Mouse (Mus musculus) c-Kit-positive CD71-positive TER-119-positive erythroid progenitor cells, embryonic 14.5 days (primary cell): ENCODE data around the gene Mapk10.

Experiments
- DNase-seq: peaks from one replicate; pipeline ENCODE4 v3.0.0-alpha.2; 2013; ENCODE audit warnings: low spot score

Mapk10 gene

DNA sequence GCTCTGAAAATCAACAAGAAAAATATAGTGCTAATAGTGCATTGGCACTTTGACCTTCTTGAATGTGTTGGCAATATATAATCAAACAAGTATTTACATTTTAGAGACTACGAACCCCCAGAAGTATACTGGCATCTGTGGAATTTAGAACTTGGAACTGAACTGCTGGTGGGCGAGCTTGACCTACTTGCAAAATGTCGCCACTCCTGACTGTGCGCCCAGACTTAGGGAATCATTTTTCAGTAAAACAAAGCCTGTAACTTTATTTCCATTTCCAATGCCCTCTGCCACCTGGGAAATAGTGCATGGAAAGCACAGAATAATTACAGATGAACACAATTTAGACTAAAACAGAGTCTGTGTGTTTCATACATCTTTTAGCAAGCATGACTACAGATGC, 163.1 kb downstream of the Mapk10 start:
- no peak for DNase-seq

DNA sequence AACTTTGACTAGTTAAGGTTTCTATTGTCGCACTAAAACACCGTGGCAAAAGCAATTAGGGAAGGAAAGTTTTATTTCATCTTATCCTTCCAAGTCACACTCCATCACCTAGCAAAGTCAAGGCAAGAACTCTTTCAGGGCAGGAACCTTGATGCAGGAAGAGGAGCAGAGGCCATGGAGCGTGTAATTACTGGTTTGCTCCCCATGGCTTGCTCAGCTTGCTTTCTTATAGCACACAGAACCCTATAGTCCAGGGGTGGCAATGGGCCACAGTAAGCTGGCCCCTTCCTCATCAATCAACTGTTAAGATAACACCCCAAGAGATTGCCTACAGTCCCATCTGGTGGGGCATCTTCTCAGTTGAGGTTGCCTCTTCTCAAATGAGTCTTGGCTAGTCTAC, 173.4 kb downstream of the Mapk10 start:
- no peak for DNase-seq

DNA sequence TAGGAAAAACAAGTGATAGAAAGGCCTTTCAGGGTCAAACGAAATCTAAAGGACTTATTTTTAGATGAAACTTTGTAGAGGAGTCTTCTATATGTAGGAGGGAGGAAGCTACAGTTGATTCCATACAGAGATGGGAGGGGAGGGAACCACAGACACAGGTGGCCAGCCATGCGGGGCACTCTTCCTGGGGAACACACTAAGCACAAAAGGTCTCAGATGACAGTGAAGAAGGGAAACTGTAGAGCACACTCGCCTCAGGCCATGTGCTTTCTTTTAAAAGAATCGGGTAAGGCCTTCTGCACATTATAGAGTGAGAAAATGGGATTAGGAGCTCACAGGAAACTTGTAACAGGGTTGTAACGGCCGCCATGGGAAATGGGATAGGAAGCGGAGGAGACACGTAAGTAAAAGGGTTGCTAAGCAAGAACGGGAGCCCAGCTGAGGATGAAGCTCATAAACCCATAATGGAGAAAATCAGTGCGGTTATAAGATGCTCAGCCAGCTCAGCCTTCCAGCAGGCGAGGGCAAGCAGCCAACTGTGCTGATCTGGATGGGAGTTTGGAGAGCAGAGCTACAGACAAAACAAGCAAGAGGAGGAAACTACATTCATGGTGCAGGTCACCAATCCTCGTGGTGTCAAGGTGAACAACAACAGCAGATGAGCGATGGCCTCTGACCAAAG, 182.1 kb downstream of the Mapk10 start:
- no peak for DNase-seq

DNA sequence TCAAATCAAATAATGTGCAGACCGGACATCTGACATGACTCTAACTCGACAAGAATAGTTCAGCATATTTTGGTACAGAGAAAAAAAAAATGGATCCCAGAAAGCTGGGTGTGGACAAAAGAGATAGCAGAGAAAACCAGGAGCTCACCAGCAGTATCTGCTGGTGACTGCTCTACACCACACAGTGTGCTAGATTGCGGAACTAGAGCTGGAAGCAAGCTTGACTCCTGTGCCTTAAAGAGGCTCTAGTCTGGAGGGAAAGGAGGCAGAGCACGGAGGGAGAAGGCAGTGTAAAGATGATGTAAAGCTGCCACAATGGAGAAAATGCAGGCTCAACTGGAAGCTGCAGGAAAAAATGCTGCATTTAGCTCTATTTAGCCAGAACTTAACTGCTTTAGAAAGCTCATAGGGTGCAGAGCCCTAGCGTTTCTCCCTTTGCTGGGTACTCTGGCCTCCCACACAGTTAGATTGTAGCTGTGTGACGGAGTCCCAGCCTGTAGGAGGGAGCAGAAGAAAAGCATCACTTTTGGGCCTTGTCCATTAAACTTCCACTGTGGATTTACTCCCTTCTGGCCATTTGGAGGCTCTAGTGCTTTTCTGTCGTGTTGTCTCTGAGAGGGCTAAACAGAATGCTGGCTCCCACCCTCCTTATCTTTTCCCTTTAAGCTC, 188.5 kb downstream of the Mapk10 start:
- DNase-seq: no peak

DNA sequence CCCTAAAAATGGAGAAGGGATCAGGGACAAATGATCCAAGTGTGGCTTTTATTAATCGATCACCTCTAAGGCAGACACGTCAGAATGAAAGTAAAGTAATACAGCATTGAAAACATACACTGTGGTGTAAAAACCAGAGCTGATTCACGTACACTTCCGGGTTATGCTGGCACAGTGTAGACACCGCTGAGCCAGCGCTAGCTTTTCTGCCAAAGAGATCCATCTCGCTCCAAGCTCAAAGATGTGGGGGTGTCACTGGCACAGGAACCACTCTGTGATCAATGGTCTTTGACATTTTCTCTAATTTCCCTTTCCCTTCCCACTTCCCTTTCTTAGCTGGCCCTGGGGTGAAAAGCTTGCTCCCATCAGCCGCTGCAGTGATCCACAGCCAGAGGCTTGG, 189.7 kb downstream of the Mapk10 start:
- DNase-seq: no peak

DNA sequence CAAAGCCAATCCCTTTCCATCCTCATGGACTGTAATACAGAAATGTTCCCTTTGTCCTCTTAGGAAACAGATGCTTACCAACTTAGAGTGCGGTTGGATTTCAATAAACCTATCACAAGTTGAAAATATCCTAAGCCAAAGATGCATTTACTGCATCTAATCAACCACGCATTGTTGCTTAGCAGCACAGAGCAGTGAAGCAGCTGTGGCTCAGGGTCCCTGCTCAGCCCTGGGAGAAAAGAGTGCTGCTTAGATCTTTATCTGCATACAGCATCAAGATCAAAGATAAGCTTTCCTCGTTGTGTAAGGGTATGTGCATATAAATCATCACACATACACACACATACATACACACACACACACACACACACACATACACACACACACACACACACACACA, 190.2 kb downstream of the Mapk10 start:
- DNase-seq: no peak

DNA sequence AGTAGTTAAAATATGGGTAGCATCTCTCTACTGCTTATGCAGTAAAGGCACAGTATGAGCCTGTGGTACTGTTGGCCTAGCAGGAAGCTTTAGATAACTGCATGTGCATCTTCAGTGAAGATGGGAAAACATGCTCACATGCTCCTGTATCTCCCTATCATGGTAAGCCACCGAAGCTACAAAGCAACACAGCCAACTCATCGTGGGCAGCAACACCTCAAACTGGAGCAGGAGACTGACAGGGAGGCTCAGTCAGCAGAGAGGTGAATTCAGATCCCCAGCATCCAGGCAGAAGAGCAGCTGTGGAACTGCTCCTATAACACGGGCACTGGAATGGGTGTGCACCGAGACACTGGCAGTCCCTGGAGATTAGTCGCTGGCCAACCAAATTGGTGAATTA, 191.0 kb downstream of the Mapk10 start:
- no peak for DNase-seq

DNA sequence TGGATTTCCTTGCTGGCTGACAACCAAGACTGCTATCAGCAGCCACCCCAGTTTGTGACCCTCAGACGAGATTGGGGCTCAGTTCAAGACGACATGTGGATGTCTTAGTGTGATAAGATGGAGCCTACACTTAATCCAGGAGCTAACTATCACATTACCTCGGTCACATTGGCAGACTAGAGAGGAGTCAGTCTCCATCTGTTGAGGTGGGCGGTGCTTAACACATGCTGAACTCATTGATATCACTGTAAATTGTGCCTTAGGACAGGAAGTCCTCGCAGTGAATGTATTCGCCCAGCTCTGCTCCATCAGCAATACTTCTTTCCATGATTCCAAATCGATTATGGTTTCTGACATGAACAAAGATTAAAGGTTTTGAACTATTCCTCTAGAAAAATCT, 193.5 kb downstream of the Mapk10 start:
- no peak for DNase-seq

DNA sequence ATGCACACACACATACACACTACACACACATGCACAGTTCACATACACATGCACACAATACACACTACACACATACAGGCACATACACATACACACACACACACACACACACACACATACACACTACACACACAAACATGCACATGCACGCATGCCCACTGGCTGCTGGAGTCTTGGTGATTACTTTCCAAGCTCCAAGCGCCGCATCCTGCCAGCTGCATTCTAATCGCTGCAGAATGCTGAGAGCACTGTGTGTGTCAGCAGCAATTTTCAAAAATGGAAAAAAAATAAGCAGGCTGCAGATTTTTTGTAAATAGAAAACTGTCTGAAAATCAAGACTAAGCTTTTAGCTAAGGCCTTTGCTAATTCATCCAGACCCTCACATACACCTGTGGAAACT, 196.8 kb downstream of the Mapk10 start:
- DNase-seq: no peak

DNA sequence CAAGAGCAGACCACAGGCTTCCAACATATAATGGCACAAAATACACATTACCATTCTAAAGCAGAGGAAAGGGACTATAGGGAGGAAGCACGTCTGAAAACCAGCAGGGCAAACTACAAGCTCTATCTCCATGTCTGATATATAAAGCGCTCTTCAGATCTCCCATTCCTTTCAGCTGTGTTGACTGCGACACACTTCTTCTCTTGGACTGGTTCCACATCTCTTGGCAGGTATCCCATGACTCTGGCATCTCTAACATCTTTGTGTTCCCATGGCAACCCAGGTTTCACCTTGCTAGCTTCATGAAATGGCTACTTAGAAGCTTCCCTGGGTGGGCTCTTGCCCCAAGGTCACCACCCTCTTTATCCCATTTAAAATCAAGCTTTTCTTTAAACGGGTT, 202.2 kb downstream of the Mapk10 start:
- no peak for DNase-seq

DNA sequence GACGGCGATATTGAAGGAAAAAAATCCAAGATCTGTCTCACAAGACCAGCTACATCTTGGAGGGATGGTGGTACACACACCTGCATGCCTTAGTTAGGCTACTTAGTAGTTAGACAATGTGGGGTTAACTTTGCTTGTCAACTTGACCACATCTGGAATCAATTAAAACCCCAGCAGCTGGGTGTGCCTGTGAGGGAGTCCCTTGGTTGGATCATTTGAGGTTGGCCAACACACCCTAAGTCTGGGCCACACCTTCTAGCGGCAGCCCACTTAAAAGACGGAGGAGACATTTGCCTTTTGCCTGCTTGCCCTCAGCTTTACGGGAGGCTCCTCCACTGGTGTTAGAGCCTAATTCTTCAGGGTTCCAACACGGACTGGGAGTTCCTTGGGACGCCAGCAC, 209.0 kb downstream of the Mapk10 start:
- DNase-seq: no peak

DNA sequence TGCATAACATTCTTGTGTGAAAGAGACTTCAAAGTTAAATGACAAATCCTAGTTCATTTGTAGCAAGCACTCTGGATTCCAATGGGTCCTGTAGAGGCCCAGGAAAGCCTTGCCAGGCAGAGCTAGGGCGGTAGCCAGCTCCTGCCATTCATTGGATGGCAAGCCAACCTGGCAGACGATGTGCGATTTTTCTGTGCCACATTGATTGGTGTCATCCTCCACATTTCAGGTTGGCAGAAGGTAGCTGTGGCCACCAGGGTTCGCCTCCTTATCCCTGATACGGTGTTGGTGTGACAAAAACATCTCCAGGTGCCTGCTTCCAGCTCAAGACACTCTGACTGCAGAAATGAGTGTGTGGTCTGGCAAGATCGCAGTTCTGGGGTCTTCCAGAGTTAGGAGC, 210.6 kb downstream of the Mapk10 start:
- no peak for DNase-seq

DNA sequence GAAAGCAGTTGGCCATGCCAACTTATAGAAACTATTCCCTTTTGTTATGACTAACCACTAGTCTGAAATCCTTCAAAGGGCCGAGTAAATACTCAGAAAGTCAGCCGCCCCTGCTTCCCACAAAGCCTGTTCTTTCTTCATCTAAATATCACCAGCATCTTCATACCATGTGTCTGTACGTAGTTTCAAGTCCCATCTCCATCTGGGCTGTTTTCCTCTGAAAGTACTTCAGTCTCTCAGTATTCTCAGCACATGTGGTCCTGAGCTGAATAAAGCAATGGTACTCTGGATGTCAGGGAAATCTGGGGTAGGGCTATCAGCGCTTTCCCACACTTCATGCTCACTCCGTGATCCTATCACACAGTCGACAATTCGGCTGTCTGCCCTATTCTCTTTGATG, 212.6 kb downstream of the Mapk10 start:
- no peak for DNase-seq

DNA sequence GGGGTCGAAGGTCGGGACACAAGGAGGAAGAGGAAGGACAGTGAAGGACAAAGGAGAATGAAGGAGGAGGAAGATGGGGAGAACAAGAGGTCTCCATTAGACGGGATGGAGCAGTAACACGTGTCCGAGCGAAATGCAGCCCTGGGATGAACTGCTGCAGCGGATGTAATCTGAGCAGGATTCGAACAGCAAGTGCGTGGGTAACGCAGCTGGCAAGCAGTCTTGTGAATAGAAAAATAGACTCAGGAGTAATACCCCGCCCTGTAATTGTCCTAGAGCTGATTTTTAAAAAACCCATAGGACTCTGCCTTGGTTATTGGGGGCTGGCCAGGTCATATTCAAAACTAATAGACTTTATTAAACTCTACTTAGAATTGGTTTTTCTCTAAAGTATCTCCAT, 213.2 kb downstream of the Mapk10 start:
- no peak for DNase-seq

DNA sequence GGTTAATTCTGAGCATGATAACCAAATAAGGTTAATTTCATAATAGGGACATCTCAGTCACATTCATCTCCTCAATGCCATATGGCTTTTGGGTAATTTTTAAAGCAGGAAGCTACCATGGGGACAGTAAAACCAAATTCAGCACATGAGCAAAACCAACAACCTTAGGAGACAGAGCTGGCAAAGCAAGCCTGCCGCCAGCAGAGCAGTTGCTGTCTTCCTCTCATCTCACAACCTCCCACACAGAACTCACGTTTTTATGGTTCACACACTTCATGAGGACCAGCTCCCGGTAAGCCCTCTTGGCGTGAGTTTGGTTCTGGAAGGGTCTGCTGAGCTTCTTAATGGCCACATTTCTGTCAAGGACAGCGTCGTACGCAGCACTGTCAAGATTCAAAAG, 214.8 kb downstream of the Mapk10 start:
- DNase-seq: no peak

DNA sequence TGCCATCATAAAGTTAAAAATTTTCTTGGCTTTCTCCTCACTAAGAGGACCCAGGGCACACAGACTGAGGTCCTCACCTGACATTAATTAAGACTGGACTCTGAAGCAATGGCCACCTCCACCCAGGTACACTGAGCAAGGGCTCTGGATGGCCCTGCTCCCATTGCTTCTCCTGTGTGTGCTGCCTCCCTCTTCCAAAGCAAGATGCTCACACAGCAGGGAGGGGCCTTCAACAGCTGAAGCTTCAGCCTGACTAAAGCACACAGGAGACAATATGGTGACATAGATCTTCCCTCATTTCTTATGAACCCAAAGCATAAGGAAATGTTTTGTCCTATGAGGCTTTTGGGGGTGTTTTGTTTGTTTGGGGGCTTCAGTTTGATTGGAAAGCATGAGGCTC, 215.2 kb downstream of the Mapk10 start:
- DNase-seq: no peak

DNA sequence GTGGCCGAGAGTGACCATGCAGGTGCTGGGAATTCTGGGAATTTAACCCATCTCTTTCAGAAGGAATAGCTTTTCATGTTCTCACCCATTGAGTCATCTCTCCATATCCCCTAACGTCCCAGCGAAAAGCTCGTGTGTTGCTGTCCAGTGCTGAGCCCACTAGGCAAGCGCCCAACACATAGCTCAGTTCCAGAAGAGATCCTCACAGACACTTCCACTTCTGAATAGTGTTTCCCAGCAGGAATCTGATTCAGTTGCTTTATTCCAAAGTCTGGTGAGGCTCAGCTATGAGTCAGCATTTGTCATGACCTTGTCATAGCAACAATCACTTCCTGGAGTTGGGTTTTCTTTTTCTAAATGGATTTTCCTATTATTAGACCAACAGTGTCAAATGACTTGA, 217.2 kb downstream of the Mapk10 start:
- DNase-seq: no peak

DNA sequence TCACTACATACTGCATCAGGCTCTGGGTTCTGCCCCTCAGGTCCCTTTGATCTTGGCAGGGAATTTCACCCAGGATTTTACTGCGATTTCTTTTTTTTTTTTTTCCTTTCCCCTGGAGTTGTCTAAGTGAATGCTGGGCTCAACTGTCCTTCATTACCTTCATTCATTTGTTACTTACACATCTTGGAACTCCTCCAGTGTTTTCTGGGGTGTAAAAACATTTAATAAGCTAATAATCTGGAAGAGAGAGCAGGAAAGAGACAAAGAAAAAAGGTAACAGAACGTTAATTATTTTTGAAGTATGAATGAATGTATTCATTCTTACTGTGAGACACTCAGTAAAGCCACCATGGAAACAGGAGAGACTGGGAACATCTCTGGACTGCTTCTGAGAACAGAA, 219.4 kb downstream of the Mapk10 start:
- DNase-seq: no peak

DNA sequence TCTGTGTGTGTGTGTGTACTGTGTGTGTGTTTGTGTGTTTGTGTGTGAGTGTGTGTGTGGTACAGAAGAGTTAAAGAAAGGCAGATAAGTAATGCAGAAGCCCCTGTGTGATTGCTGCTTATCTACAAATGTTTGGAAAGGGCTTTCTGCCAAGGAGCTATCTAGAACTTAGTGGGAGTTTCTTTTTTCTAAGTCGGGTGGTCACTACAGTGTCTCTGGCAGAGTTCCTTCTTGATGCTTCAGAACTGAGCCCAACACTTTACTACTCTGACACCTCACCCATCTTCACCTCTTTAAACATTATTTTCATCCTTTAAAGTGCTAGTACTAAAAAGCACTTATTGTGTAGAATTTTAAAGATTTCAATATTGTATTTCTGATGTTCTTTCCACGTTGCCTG, 232.8 kb downstream of the Mapk10 start:
- DNase-seq: no peak

DNA sequence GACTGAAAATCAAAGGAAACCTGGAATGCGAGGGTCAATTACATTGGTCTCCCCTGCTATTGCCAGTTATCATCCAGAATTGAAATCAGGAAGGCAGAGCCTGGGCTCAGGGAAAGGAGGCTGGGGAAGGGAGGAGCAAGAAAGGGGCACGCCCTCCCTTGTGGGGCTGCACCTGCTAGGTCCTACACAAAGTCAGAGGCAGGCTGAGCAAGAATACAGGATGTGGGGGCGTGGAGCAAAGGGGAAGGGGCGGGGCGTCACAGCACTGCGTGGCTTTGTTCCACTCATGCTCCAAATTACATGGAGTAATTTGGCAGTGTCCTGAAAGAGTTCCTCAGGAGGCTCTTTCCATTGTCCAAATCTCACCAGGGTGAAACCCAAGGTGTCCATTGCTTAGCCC, 234.0 kb downstream of the Mapk10 start:
- DNase-seq: no peak

DNA sequence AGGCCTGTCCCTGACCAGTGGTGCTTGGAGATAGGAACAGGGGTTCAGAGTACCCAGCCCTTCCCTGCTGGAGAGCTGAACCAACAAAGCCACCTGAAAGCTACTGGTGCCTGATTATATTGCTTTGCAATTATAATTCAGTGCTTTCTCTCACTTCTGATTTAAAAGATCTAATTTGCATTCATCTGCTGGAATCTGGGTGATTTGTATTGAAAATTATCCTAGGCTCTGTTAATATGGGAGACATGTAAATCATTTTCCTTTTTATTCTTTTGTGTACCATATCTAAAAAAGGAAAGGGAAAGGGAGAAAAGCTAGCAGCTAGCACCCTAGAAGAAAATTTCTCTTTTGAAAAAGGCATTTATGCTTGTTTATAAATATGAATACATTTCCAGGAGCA, 234.6 kb downstream of the Mapk10 start:
- no peak for DNase-seq

DNA sequence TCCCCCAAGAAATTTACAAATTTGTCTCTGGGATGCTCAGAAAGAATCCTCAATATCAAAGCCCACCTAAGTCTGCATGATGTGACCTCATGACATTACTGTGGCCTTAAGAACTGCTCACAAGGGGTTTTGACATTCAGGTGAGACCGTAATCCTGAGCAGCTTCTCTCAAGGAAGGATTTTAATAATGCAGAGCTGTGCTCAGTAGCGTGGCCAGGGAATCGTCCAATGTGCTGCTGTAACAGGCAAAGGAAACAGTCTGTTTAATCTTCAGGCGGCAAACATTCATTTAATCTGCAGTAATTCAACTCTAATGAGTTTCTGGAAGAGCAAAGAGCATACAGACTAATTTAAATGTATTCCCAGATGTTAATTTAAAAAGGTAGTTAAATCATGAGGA, 236.7 kb downstream of the Mapk10 start:
- no peak for DNase-seq

DNA sequence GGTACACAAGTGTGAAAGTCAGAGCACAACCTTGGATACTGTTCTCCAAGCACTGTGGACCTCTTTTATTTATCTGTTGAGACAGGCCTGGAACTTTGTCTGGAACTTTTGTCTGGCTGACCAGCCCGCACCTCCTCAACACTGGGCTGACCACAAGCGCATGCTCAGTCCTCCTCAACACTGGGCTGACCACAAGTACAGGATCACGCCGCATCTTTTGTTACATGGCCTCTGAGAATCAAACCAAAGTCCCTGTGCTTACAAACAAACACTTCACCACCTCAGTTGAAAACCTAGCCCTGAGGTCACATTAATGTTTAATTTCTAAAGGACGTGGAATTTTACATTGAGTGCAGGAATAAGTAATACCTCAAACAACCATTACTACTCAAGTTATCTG, 246.7 kb downstream of the Mapk10 start:
- DNase-seq: no peak

DNA sequence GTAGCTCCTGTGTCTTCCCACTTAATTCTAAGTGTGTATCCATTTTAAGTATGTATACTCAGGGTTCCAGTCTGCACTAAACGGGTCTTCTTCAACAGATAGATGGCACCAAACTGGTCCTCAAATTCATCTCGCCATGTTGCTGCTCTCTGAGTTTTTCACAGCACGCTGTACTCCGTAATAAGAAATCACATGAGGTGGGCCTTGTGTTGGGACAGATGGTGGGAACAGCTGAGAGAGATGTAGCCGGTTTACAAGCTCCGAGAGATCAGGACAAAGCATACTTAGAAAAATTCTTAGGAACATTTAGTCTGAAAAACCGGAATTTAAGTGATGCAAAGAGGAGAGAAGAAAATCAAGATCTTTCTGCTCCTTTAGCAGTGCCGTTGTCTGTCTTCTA, 257.7 kb downstream of the Mapk10 start:
- no peak for DNase-seq
